Mouse (Mus musculus) liver, embryonic 13.5 days (tissue): ENCODE data around the gene Klhl6. TPM values are rescaled to one million over a fixed set of nuclear protein-coding genes. Genes with fewer than 3 reads are reported as not detected.

Experiments used
- ATAC-seq: fragments of 200-750 bp; cut with Nextera tagmentation; 2 replicates; pipeline ENCODE4 v1.8.0; 2017; ENCODE audit warnings: low read depth, mild to moderate bottlenecking, moderate number of reproducible peaks, moderate library complexity
- DNase-seq: peaks from one replicate; pipeline ENCODE4 v3.0.0; 2022
- H3K27ac ChIP-seq: fragments of 300-500 bp; sonication (generic); 2 replicates; pipeline ENCODE4 v1.5.1; 2015; ENCODE audit warnings: moderate library complexity, mild to moderate bottlenecking, inconsistent platforms
- H3K27me3 ChIP-seq: fragments of 300-500 bp; sonication (generic); 2 replicates; pipeline ENCODE4 v1.6.1; 2015; ENCODE audit warnings: mild to moderate bottlenecking, inconsistent platforms
- H3K36me3 ChIP-seq: fragments of 300-500 bp; sonication (generic); 2 replicates; pipeline ENCODE4 v1.6.1; 2015; ENCODE audit warnings: mild to moderate bottlenecking, inconsistent platforms
- H3K4me1 ChIP-seq: fragments of 300-500 bp; sonication (generic); replicated peaks from 2 replicates; pipeline ENCODE4 v1.6.1; 2015; ENCODE audit warnings: inconsistent platforms
- H3K4me2 ChIP-seq: fragments of 300-500 bp; sonication (generic); 2 replicates; pipeline ENCODE4 v1.6.1; 2015; ENCODE audit warnings: inconsistent platforms, mild to moderate bottlenecking, moderate library complexity
- H3K4me3 ChIP-seq: fragments of 300-500 bp; sonication (generic); replicated peaks from 2 replicates; pipeline ENCODE4 v1.5.1; 2015; ENCODE audit warnings: mild to moderate bottlenecking, inconsistent platforms
- H3K9ac ChIP-seq: fragments of 300-500 bp; sonication (generic); 2 replicates; pipeline ENCODE4 v1.6.1; 2015; ENCODE audit warnings: mild to moderate bottlenecking, inconsistent platforms
- H3K9me3 ChIP-seq: fragments of 300-500 bp; sonication (generic); replicated peaks from 2 replicates; pipeline ENCODE4 v1.6.1; 2016; ENCODE audit warnings: inconsistent platforms
- WGBS: fragments of 180-500 bp; shearing (Covaris S2); methylation state at CpG from one replicate; pipeline ENCODE4 v1.1.7; 2015; ENCODE audit not compliant: insufficient replicate concordance; 5-methylcytosine and 5-hydroxymethylcytosine counted together
- polyA plus RNA-seq: library from polyadenylated mRNA; unstranded; fragments of >200 nt; fragmentation: Nextera tagmentation; extraction: Ambion mirVana; gene quantifications from 2 replicates; pipeline ENCODE4 v1.2.1, GENCODE M21; 2015

The Klhl6 gene
- polyA plus RNA-seq, 1 experiment from 2014 or later = 10.8 TPM

DNA sequence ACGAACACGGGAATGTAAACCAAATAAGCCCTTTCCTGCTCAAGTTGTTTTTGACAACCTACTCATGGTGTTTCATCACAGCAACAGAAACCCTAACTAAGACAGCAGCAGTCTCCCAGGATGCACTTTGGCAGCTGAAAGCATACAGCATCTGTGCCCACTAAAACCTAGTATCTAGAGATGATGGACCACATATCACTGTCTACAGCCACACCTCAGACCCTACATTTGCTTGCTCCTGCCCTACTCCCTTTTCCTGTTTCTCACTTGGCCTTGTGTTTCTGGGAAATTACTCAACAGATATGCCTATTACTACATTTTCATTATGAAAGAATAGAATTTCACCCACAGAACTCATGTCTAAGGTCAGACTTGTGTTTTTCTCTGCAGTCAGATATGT lies 70.3 kb downstream of the Klhl6 start:
- Histone ChIP-seq H3K4me1 (no peaks in the 10 kb centered on the region), H3K27me3 (no peaks in the 10 kb centered on the region), H3K9me3 (no peaks in the 10 kb centered on the region), H3K36me3 (no peaks in the 10 kb centered on the region), H3K4me2 (no peak overlapping the region), H3K27ac (no peak overlapping the region), H3K9ac (no peak overlapping the region), H3K4me3 (no peak overlapping the region)
- WGBS = 65% methylated on average over 2 of the region's 2 CpGs
- ATAC-seq = no peak
- no peak for DNase-seq

DNA sequence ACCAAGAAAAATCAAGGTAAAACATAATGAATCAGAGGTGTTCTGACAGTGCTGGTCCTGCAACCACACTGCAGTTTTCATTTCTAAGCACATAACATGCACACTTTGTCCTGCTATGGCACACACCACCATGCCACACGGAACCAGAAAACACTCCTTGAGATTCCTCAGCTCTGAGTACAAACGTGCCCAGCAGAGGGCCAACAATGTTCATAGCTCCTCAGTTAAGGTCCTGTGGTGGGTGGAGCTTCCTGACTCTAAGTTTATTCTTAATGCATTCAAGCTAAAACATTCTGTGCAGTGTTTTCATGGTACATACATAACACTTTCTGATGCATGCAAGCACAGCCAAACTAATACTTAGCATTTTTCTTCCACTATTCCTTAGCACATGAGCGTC lies 74.5 kb downstream of the Klhl6 start:
- Histone ChIP-seq H3K27ac (no peak overlapping the region), H3K36me3 (no peaks in the 10 kb centered on the region), H3K27me3 (no peaks in the 10 kb centered on the region), H3K9ac (no peak overlapping the region), H3K4me2 (no peak overlapping the region), H3K4me1 (0 out of 2 replicates have a peak, but pooled peaks cover 6% of the 10 kb centered on the region), H3K4me3 (no peak overlapping the region), H3K9me3 (no peaks in the 10 kb centered on the region)
- WGBS = 48% methylated on average over 3 of the region's 3 CpGs
- ATAC-seq = no peak
- DNase-seq = no peak

DNA sequence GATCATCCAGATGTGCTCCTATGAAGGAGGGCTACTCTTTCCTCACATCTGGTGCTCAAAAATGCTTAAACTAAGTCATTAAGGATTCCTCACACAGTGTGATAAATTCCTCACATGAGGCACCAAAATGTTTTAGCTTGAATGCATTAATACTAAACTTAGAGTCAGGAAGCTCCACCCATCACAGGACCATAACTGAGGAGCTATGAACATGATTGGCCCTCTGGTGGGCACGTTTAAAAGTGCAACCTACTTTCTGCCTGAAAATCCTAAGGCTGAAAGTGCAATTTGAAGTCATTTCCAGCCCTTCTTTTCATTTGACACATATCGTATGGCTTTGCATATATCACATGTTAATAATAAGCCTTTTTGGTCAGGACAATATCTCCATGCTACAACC lies 75.7 kb downstream of the Klhl6 start:
- Histone ChIP-seq H3K27ac (no peak overlapping the region), H3K27me3 (no peaks in the 10 kb centered on the region), H3K4me3 (no peak overlapping the region), H3K9ac (no peak overlapping the region), H3K9me3 (no peaks in the 10 kb centered on the region), H3K4me2 (no peak overlapping the region), H3K36me3 (no peaks in the 10 kb centered on the region), H3K4me1 (0 out of 2 replicates have a peak, but pooled peaks cover 6% of the 10 kb centered on the region)
- ATAC-seq (no peak), DNase-seq (no peak)
- 27% methylated on average over 2 of the region's 2 CpGs for WGBS

DNA sequence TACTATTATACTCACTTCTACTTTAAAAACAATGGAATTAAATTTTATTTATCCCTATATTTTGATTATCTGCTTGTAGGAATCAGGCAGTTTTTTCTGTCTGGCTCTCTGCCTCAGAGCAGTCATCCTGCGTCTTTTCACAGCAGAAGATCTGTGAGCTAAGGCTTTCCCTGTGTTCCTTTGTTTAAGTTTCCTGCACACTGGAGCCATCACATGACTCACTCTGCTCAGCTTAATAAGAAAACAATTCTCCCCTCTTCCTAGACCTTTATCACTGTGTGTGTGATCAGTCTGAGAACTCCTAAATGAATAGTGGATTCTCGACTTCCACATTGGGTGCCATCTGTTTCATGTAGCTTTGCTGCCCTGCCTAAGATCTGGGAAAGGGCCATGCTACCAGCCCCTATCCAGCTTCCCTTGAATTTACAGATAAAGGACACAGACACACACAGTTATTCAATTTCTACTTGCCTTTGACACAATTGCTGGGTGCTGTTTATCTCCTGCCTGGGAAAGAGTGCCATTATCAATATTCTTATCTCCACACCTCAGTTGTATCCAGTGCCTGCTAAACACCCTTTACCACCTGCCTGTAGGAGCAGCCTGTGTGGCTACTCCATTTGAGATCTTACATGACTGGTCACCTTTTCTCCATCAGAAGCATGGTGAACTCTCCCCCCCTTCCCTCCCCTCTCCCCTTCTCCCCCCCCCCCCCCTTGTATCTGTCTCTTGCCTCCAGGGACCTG lies 77.9 kb downstream of the Klhl6 start:
- no peak for DNase-seq
- Histone ChIP-seq H3K9me3 (no peaks in the 10 kb centered on the region), H3K4me3 (no peak overlapping the region), H3K4me1 (0 out of 2 replicates have a peak, but pooled peaks cover 6% of the 10 kb centered on the region), H3K27me3 (no peaks in the 10 kb centered on the region), H3K9ac (no peak overlapping the region), H3K27ac (no peak overlapping the region), H3K36me3 (no peaks in the 10 kb centered on the region), H3K4me2 (no peak overlapping the region)
- peak; percentile 57; the same call in 1 of the 2 replicates for ATAC-seq
- 45% methylated on average over 2 of the region's 2 CpGs for WGBS

DNA sequence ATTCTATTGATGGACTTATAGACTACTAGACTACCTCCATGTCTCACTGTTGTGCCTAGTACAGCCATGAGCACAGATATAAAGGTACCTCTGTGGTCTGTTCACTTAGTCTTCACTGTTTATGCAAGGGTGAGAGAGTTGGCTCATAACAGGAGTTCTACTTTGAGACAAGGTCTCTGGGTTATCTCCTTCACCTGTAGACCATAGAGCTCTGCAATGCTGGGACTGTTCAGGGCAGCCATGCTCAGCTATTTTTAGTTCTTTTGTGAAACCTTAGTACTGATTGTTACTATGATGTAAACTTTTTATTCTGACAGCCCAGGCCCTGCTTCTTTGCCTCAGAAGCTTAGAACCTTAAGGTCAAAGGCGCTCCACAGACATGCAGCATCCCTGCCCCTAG lies 79.0 kb downstream of the Klhl6 start:
- no peak overlapping the region for H3K4me2 ChIP-seq
- 76% methylated on average over 1 of the region's 1 CpGs for WGBS
- ATAC-seq (no peak), DNase-seq (no peak)
- H3K27ac ChIP-seq = no peak overlapping the region
- no peaks in the 10 kb centered on the region for H3K27me3 ChIP-seq
- no peak overlapping the region for H3K4me3 ChIP-seq
- no peaks in the 10 kb centered on the region for H3K9me3 ChIP-seq
- H3K9ac ChIP-seq = no peak overlapping the region
- H3K4me1 ChIP-seq = 0 out of 2 replicates have a peak, but pooled peaks cover 6% of the 10 kb centered on the region
- no peaks in the 10 kb centered on the region for H3K36me3 ChIP-seq

Other genes with a start within 250 kb of the Klhl6 start
- gene B3gnt5, start 222.8 kb downstream of the Klhl6 start, polyA plus RNA-seq = 0.75 and 1.4 TPM in 2 replicates
- 3.5 and 4.4 TPM in 2 replicates for gene Klhl24, start 114.5 kb upstream of the Klhl6 start, polyA plus RNA-seq
- gene Yeats2, start 158.0 kb upstream of the Klhl6 start, polyA plus RNA-seq = 4.1 and 5.5 TPM in 2 replicates